Mouse (Mus musculus) C2C12 (cell line): Measurements from ENCODE around the gene Mtnr1a. TPM values are rescaled to one million over a fixed set of nuclear protein-coding genes. Genes with fewer than 3 reads are reported as not detected.

Experiments
- H3K27me3 ChIP-seq: one replicate; pipeline ENCODE4 v1.6.1; 2011; ENCODE audit not compliant: control insufficient read depth, insufficient read depth, insufficient read length
- H3K36me3 ChIP-seq: one replicate; pipeline ENCODE4 v1.6.1; 2011; ENCODE audit not compliant: control insufficient read depth, insufficient read depth
- H3K4me3 ChIP-seq: one replicate; pipeline ENCODE4 v1.5.1; 2011; ENCODE audit warnings: mild to moderate bottlenecking, control low read depth; ENCODE audit not compliant: poor library complexity, insufficient read depth, severe bottlenecking
- H3K79me2 ChIP-seq: one replicate; pipeline ENCODE4 v1.6.1; 2011; ENCODE audit not compliant: control insufficient read depth, insufficient read depth
- H3K79me3 ChIP-seq: one replicate; pipeline ENCODE4 v1.6.1; 2011; ENCODE audit warnings: low read depth, control low read depth
- H3ac ChIP-seq: one replicate; pipeline ENCODE3; 2011; ENCODE audit warnings: low read depth; ENCODE audit not compliant: control insufficient read depth, insufficient read length
- CEBPB ChIP-seq: IDR thresholded peaks from one replicate; pipeline ENCODE4 v1.6.1; 2011; ENCODE audit warnings: low read depth, mild to moderate bottlenecking, control low read depth, moderate library complexity
- CTCF ChIP-seq: IDR thresholded peaks from one replicate; pipeline ENCODE4 v1.5.1; 2011; ENCODE audit not compliant: control insufficient read depth, insufficient read depth, insufficient read length
- FOSL1 ChIP-seq: IDR thresholded peaks from one replicate; pipeline ENCODE4 v1.8.0; 2011; ENCODE audit warnings: mild to moderate bottlenecking, low read length; ENCODE audit not compliant: poor library complexity, insufficient read depth, severe bottlenecking
- MAX ChIP-seq: IDR thresholded peaks from one replicate; pipeline ENCODE4 v1.6.1; 2011; ENCODE audit warnings: mild to moderate bottlenecking, control low read depth
- MYOD1 ChIP-seq: IDR thresholded peaks from one replicate; pipeline ENCODE4 v1.6.1; 2011; ENCODE audit warnings: low read depth; ENCODE audit not compliant: control insufficient read depth, insufficient read length
- MYOG ChIP-seq: IDR thresholded peaks from one replicate; pipeline ENCODE4 v1.6.1; 2011; ENCODE audit not compliant: control insufficient read depth, insufficient read length; ENCODE audit errors: extremely low read depth
- USF1 ChIP-seq: IDR thresholded peaks from one replicate; pipeline ENCODE4 v1.6.1; 2011; ENCODE audit warnings: low read depth, mild to moderate bottlenecking, control low read depth, moderate library complexity
- polyA plus RNA-seq: library from polyadenylated mRNA; unstranded; fragments of >200 nt; fragmentation: generic; extraction: Trizol; gene quantifications from one replicate; pipeline ENCODE4 v1.2.1, GENCODE M21; 2012; ENCODE audit warnings: missing spikeins

Mtnr1a gene
- polyA plus RNA-seq, 1 experiment = not detected

DNA sequence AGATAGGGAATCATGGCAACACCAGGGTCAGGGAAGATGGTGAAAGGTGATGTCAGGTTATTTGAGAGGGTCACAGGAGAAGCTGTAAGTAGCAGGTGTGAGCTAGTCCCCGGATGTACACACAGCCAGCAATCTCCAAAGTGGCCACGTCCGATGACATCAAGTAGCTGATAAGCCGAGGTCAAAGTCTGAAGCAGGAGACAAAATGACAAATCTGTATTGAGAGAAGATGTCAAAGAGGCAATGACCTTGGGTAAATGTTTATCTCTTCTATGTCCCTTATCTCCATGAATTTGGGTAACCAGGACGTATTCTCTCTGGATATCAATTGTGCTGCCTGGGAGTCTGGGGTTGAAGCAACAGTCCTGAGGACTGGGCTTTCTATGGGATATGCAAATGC, 42.9 kb downstream of the Mtnr1a start:
- Histone ChIP-seq H3K79me3 (no peaks in the 10 kb centered on the region), H3K4me3 (no peak overlapping the region), H3ac (no peak overlapping the region), H3K36me3 (no peaks in the 10 kb centered on the region), H3K27me3 (no peaks in the 10 kb centered on the region), H3K79me2 (no peaks in the 10 kb centered on the region)
- TF ChIP-seq MYOD1 (no peak), FOSL1 (no peak), MYOG (no peak), CEBPB (no peak), MAX (no peak), CTCF (no peak), USF1 (no peak)

DNA sequence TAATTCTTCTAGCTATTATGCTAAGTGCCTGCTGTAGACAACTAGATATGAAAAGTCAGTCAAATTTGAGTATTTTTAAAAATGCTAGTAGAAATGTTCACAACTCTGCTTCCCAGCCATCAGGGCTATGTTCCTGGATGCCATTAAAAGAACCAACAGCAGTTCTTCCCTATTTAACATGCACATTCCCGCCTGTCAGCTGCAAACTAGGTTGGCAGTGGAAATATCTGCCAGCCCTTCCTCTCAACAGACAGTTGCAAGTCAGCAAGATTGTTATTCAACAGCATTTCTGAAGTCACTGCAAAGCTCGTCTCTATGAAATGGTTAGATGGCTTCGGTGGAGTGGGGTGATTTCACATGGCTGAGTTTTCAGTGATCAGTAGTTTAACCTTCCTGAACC, 48.7 kb downstream of the Mtnr1a start:
- no peak for TF ChIP-seq CTCF
- no peak for TF ChIP-seq FOSL1
- TF ChIP-seq MYOG = no peak
- TF ChIP-seq MYOD1 = no peak
- TF ChIP-seq USF1 = no peak
- TF ChIP-seq CEBPB = no peak
- TF ChIP-seq MAX = no peak
- H3K79me3 ChIP-seq = no peaks in the 10 kb centered on the region
- no peaks in the 10 kb centered on the region for H3K79me2 ChIP-seq
- H3ac ChIP-seq = no peak overlapping the region
- no peaks in the 10 kb centered on the region for H3K36me3 ChIP-seq
- H3K4me3 ChIP-seq = no peak overlapping the region
- no peaks in the 10 kb centered on the region for H3K27me3 ChIP-seq

DNA sequence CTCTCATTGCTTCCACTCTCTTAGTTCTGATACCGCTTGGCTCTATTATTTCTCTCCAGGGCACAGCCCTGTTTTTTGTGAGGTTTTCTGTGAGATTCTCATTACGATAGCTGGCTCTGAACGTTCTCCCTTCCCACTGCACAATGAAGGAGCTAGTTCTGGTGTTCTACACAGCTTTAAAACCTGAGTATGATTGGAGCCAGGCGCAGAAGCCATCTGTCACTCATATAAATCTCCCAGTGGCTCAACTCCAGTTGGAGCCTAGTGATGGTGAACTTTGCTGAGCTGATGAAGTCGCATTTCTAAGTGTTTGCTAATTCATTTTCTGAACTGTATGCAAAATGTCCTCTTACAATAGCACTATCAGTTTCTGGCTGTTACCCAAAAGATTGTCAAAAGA, 56.7 kb downstream of the Mtnr1a start:
- no peak overlapping the region for H3K4me3 ChIP-seq
- H3K27me3 ChIP-seq = no peaks in the 10 kb centered on the region
- no peaks in the 10 kb centered on the region for H3K79me2 ChIP-seq
- no peaks in the 10 kb centered on the region for H3K36me3 ChIP-seq
- H3K79me3 ChIP-seq = no peaks in the 10 kb centered on the region
- H3ac ChIP-seq = no peak overlapping the region
- TF ChIP-seq MAX = no peak
- TF ChIP-seq USF1 = no peak
- no peak for TF ChIP-seq CEBPB
- no peak for TF ChIP-seq MYOG
- no peak for TF ChIP-seq FOSL1
- no peak for TF ChIP-seq MYOD1
- no peak for TF ChIP-seq CTCF

Other genes with a start within 250 kb of the Mtnr1a start
- 24.4 TPM for gene Fat1, start 133.7 kb upstream of the Mtnr1a start, polyA plus RNA-seq
- not detected for gene F11, start 192.9 kb downstream of the Mtnr1a start, polyA plus RNA-seq
- not detected for gene Klkb1, start 225.7 kb downstream of the Mtnr1a start, polyA plus RNA-seq
- not detected for gene Gm45753, start 239.3 kb downstream of the Mtnr1a start, polyA plus RNA-seq